7 mouse cellular contexts compared by ENCODE assay signal in the genomic region with DNA sequence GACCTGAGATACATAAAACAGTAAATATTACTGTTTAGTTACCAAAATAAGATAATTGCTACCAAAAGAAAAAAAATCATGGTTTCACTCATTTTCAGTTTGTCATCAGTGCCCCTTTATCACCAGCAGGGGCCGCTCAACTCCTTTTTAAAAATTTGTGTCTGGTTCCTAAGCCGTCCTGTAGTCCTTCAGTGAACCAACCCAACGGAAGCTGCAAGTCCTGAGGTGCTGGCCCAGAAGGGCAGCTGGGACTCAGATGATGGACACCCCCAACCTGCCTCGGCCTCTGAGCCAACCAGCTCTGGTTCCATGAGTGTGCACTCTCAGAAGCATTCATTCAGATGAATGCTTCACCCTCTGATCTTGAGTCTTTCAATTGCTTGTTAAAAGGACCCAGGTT. TPM values are rescaled to one million over a fixed set of nuclear protein-coding genes. Genes with fewer than 3 reads are reported as not detected.
DNase-seq lines count a peak whose midpoint lies in the region; ATAC-seq and TF ChIP-seq lines count a peak whose summit lies in the region.

No protein-coding gene starts in this region.

- peaks cover 2% of the 10 kb centered on the region; the same call in 1 of the 2 replicates for H3K9me3 ChIP-seq in forebrain, embryonic 12.5 days
- no peaks in the 10 kb centered on the region for H3K9me3 ChIP-seq in lung, embryonic 14.5 days (ENCODE audit: low read depth, low read length)

- H3K27ac ChIP-seq in forebrain, embryonic 12.5 days = no peak overlapping the region
- H3K27ac ChIP-seq in lung, embryonic 14.5 days (ENCODE audit: low read depth) = no peak overlapping the region; the same call in 1 of the 2 replicates
- no peak overlapping the region for H3K27ac ChIP-seq in olfactory bulb, adult 2 months (ENCODE audit: insufficient read depth, low read depth, low read length)

- WGBS in forebrain, embryonic 12.5 days = under 1% methylated on average over 4 of the region's 4 CpGs
- WGBS in lung, embryonic 14.5 days = 3% methylated on average over 4 of the region's 4 CpGs
- WGBS in olfactory bulb, adult 2 months = 4% methylated on average over 4 of the region's 4 CpGs

- DNase-seq in 416B (ENCODE audit: low read depth) = peak; percentile 65
- DNase-seq in CD8-positive naive resting alpha-beta T cell, adult 2 months (ENCODE audit: low read depth in 2 of 2, low spot score in 2 of 2) = peak; percentile 11 to 45
- DNase-seq in c-Kit-positive CD71-negative TER-119-negative erythroid progenitor cells, embryonic 14.5 days (ENCODE audit: low read depth) = peak; percentile 46
- DNase-seq in kidney, adult 8-10 months = peak; percentile 49 to 74
- peak; percentile 90 for DNase-seq in lung, embryonic 14.5 days

- no peak overlapping the region for H3K9ac ChIP-seq in forebrain, embryonic 12.5 days
- H3K9ac ChIP-seq in lung, embryonic 14.5 days = no peak overlapping the region

- no peak for TF ChIP-seq POLR2A in olfactory bulb, adult 2 months (IDR thresholded peaks at IDR 0.05; ENCODE audit: insufficient read depth, low read depth, low read length)

- ATAC-seq in forebrain, embryonic 12.5 days (ENCODE audit: low FRiP score) = peak; percentile 60
- peak; percentile 55 for ATAC-seq in lung, embryonic 14.5 days (ENCODE audit: insufficient read depth)

- H3K27me3 ChIP-seq in forebrain, embryonic 12.5 days = no peaks in the 10 kb centered on the region
- no peaks in the 10 kb centered on the region for H3K27me3 ChIP-seq in lung, embryonic 14.5 days (ENCODE audit: insufficient read depth, low read length)

- no peak overlapping the region for H3K4me2 ChIP-seq in forebrain, embryonic 12.5 days
- no peak overlapping the region for H3K4me2 ChIP-seq in lung, embryonic 14.5 days

- peak; percentile 85 for TF ChIP-seq CTCF in lung, embryonic 14.5 days (IDR thresholded peaks at IDR 0.05; ENCODE audit: low read depth)
- peak; percentile 39; the same call in 1 of the 2 replicates for TF ChIP-seq CTCF in olfactory bulb, adult 2 months (IDR thresholded peaks at IDR 0.05; ENCODE audit: insufficient read depth, low read depth, low read length)

- peaks cover 11% of the 10 kb centered on the region for H3K36me3 ChIP-seq in forebrain, embryonic 12.5 days (replicated peaks)
- peaks cover 8% of the 10 kb centered on the region; the same call in 1 of the 2 replicates for H3K36me3 ChIP-seq in lung, embryonic 14.5 days (ENCODE audit: insufficient read depth)

- H3K4me3 ChIP-seq in forebrain, embryonic 12.5 days (replicated peaks) = no peak overlapping the region
- H3K4me3 ChIP-seq in lung, embryonic 14.5 days (ENCODE audit: low read depth, low read length) = no peak overlapping the region
- H3K4me3 ChIP-seq in olfactory bulb, adult 2 months (ENCODE audit: insufficient read depth, low read depth, low read length) = no peak overlapping the region

- peaks cover 18% of the 10 kb centered on the region; the same call in 1 of the 2 replicates for H3K4me1 ChIP-seq in forebrain, embryonic 12.5 days
- H3K4me1 ChIP-seq in lung, embryonic 14.5 days (ENCODE audit: insufficient read depth) = peaks cover 19% of the 10 kb centered on the region
- H3K4me1 ChIP-seq in olfactory bulb, adult 2 months (ENCODE audit: control insufficient read depth, insufficient read depth, low read length) = peaks cover 5% of the 10 kb centered on the region; the same call in 1 of the 2 replicates

RNA-seq across cellular contexts. Expression of gene Cep63, which starts 10.2 kb away (rescaled TPM):
- polyA plus RNA-seq in forebrain, embryonic 12.5 days (2016; fragmentation: Nextera tagmentation; extraction: Ambion mirVana) = 61.7 and 66.1 TPM in 2 replicates
- 44.2 and 47.5 TPM in 2 replicates for polyA plus RNA-seq in lung, embryonic 14.5 days (2014; fragmentation: Nextera tagmentation; extraction: Ambion mirVana)
- not detected in 2 replicates for polyA plus RNA-seq in olfactory bulb, adult 2 months (2012; ENCODE audit: insufficient read depth, insufficient read length, low replicate concordance, missing spikeins)

RNA-seq across cellular contexts. Expression of gene Anapc13, which starts 10.5 kb away (rescaled TPM):
- 183 and 199 TPM in 2 replicates for polyA plus RNA-seq in forebrain, embryonic 12.5 days (2016; fragmentation: Nextera tagmentation; extraction: Ambion mirVana)
- 166 and 188 TPM in 2 replicates for polyA plus RNA-seq in lung, embryonic 14.5 days (2014; fragmentation: Nextera tagmentation; extraction: Ambion mirVana)
- not detected in 2 replicates for polyA plus RNA-seq in olfactory bulb, adult 2 months (2012; ENCODE audit: insufficient read depth, insufficient read length, low replicate concordance, missing spikeins)

Comparison
In these comparisons a context has a peak if more than half of its experiments do, and no peak if none do; other contexts are left out.
1. DNase-seq: peak in every context shown above with its lines; median percentile 90 in lung, embryonic 14.5 days; 65 in 416B; 62 in kidney, adult 8-10 months; 46 in c-Kit-positive CD71-negative TER-119-negative erythroid progenitor cells, embryonic 14.5 days; 28 in CD8-positive naive resting alpha-beta T cell, adult 2 months.